Mouse (Mus musculus) neutrophil, adult 5-6 weeks (primary cell): ENCODE data around the gene Hacd4. TPM values are rescaled to one million over a fixed set of nuclear protein-coding genes. Genes with fewer than 3 reads are reported as not detected.

ENCODE experiments used
- ATAC-seq: fragments of 151-379, 151-347 bp; 2 replicates; pipeline ENCODE4 v1.8.0; 2017; ENCODE audit warnings: mild to moderate bottlenecking, moderate TSS enrichment; ENCODE audit not compliant: insufficient number of reproducible peaks, poor library complexity, low FRiP score, severe bottlenecking; ENCODE audit errors: extremely low read depth
- total RNA-seq: library from RNA; stranded (forward); fragments of 200-1000 nt; gene quantifications from 2 replicates; pipeline ENCODE4 v1.2.3, GENCODE M21; 2017

Gene Hacd4
- total RNA-seq, 1 experiment from 2014 or later: 71.2 TPM

DNA sequence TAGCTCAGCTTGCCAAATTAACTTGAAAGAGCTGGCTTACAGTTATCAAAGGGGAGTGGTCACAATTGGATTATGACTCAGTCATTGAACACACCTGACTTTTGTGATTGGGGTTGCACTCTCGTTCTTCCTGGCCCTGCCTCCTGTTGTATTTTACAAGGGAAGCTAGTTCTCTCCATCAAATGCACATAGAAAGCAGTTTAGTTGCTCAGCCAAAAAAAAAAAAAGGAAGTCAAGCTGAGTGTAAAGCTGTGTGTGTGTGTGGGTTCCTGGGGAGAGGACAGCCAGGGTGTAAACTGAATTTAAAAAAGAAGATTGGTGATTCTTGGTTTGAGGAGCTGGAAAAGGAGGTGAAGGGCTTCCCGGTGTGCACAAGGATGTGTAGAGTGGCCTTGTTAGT, 811 bp downstream of the Hacd4 start:
- ATAC-seq: no peak

DNA sequence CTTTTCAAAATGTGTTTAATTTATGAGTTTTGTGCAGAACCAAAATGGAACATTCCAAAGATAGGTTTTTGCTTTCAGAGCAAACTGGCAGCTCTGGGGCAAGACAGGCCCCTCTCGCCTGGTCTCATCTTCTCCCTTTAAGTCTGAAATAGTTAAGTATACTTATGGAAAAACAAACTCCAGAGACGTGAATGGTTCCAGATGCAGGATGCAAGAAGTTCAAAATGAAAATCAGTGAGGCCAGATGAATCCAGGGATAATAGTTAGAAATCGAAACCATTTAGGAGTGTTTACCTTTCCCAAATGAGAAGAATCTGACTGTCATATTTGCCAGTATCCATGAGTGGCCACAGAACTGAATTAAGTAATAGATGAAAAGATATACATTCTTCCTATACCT, 1.6 kb downstream of the Hacd4 start:
- no peak for ATAC-seq

GRCm38 (mm10) chr4:88436593-88437165, 2.0 kb downstream of the Hacd4 start:
- ATAC-seq: no peak

DNA sequence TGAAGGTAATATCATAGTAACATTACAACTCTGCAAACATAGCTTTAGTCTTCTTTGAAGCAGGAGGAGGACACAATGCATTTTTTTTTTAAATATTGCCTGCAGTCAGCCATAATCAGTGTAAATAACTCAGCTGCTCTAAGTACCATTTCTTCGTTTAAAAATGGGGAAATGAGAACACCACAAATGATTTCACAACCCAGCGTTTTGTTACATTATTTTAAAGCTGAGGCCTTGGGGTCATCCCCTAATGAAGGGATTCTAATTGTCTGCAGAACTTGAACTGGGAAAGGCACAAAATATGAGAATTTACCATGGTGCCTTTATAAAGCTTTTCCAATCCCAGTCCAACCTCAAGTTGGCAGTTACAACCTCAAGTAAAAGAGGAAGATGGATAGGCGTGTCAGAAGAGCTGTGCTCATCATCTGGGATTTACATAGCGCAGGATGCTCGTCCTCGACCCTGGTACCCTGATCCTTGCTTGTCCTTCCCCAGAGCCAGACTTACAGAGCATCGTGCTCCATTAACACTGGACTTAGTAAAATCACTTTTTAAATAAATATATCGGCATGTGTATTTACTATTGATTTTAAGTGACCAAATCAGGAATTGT, 6.2 kb downstream of the Hacd4 start:
- no peak for ATAC-seq

DNA sequence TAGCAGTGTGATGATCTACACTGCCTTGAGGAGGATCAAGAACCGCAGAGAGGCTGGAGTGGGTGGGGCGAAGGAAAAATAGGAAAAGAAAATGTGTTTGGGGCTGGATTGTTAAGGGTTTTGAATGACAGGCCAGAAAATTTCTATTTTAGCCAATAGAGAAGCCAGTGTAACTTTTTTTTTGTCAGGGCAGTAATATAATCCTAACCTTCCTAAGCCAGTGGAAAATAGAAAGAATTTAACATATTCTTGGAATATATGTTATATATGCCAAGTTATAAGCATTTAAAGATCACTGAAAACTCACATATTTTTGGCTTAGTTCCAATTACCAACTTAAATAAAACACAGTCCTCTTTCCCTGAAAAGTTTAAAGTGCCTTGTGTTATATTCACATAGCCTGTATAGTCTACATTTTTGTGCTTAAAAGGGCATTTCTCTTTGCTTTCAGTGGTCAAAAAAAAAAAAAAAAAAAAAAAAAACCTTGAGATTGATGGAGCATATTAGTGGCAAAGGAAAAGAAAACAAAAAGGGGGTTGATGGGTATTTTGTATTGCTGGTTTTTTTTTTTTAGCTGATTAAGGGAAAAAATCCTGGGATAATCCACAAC, 11.0 kb downstream of the Hacd4 start:
- ATAC-seq: no peak

DNA sequence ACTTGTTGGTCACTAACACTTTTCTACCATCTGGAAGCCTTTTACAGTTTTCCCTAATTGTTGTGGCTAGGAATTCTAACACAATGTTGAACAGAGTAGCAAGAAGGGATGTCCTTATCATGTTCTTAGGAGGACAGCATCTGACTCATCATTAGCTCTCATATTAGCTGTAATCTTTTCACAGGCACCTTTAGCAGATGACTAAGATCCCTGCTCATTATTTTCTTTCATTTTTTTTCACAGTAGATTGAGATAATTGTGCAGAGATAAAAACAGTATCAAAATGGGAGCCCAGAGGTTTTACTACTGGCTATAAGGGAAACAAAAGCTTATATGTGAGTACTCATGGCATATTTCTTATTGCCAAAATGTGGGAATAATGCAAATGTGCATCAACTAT, 14.2 kb downstream of the Hacd4 start:
- no peak for ATAC-seq

GRCm38 (mm10) chr4:88419378-88419777, 19.4 kb downstream of the Hacd4 start:
- no peak for ATAC-seq

DNA sequence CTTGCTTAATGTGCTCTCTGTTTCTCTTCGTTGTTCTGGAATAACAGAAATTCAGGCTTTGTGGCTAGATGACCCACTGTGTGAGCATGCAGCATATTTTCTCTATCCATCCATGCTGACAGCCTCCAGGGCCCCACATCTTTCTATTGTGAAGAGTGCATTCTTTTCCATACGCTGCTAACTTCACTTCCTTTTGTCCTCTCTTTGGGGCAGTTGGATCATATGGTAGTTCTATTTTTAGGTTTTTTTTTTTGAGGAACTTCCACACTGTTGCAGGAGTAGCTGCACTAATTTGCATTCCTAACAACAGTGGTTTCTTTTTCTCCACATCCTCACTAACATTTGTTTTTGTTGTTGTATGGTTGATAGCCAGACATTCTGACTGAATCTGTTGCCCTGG, 23.7 kb downstream of the Hacd4 start:
- ATAC-seq: no peak

GRCm38 (mm10) chr4:88412331-88412730, 26.4 kb downstream of the Hacd4 start:
- no peak for ATAC-seq

- no peak for ATAC-seq
Measured at GRCm38 (mm10) chr4:88409279-88409678, 29.4 kb downstream of the Hacd4 start.

DNA sequence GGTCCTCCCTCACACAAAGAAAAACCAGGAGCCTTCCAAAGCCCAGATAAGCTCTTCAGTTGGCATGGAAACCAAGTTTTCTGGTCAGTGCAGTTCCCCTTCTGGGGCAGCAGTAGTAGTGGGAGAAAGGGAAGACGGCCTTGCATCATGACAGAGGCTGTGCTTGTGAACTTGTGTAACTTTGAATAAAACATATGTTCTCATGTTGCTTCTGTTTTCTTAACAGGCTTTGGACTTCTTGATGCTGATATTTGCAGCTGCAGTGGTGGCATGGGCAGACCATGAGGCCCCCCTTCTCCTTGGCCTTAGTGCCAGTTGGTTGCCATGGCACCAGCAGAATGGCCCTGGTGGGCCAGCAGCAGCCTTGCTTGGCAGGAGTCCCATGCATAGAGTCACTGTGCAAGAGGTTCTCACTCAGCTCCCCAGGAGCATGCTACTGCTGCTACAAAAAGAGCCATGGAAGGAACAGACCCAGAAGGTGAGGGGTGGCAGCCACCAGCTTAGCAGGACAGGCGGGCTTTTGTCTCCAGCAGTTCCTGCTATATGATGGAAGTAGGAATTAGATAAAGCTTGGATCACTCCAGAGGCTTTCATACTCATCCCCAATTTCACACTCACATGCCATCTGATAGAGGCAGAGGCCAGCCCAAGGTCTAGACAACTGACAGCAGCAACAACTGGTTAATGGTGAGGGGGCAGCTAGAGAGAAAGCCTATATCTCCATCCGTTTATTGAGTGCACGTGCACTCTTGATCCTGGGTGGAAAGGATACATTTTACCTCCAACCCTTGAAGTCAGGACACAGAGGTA, 31.6 kb downstream of the Hacd4 start:
- peak; percentile 58; the same call in 1 of the 2 replicates for ATAC-seq

DNA sequence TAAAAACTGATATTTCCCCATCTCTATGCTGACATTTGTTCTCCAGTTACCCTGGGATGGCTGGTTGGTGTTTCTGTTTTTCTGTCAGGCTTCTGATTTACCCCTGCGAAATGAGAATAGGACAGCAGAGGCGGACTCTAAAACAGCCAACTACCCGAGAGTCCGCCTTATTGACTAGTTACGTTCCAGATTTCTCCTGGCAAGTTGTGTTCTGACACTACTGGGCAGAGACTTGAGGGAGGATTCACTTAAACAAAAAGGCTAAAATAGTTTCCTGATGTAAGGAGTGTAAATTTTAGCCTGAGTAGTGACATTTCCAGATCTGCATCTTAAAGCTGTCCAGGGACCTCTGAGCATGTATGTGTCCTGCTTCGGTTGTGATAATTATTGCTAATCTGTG, 35.8 kb downstream of the Hacd4 start:
- no peak for ATAC-seq

DNA sequence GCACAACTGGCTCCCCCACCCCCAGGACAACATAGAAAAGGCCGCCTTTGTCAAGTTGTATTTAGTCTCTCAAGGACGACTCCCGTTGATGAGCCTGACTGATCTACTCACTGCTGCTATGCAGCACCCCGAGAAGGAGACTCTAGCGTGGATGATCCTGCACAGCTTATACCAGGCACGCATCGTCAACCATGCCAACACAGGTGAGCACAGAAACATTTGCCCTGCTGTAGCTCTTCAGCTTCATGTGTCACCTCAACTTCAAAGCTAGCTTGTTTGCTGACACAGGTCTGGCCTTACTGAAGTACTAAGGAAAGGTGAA, 37.8 kb downstream of the Hacd4 start:
- no peak for ATAC-seq

DNA sequence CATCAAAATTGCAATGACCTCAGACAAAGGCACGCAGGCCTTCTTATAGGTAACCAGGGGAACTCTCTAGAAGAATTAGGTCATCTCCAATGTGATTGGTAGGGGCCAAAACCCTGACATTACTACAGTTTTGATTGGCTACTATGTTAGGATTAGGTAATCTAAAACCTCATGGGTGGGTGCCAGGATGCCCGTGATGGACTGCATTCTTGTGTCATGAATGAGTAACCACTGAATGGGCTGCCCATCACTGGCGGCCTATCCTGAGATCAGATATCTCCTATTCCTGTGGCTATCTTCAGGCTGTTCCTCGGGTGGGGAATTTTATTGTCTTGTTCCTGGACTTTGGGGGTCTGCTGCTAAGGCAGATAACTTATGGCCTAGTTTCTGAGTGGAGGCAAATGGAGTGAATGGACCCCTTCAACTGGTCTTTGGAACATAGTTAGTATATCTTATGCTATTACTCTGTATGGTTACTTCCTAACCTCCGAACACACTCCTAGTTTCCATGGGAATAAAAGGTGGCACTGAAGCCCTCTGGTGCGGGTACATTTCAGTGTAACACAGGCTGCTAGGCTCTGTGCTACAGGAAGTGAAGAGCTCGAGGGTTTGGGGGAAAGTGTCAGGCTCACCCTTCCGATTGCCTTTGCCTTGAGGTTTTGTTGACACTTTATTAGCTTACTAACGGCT, 38.3 kb downstream of the Hacd4 start:
- no peak for ATAC-seq

GRCm38 (mm10) chr4:88396995-88397521, 41.7 kb downstream of the Hacd4 start:
- no peak for ATAC-seq

- peak; percentile 72 for ATAC-seq
Measured at GRCm38 (mm10) chr4:88395717-88396116, 43.0 kb downstream of the Hacd4 start.

GRCm38 (mm10) chr4:88390596-88390995, 48.1 kb downstream of the Hacd4 start:
- 0 out of 2 replicates have a peak, but pooled peaks have one; percentile 1 for ATAC-seq

- no peak for ATAC-seq
Measured at GRCm38 (mm10) chr4:88390036-88390435, 48.7 kb downstream of the Hacd4 start.
